Mouse (Mus musculus) forebrain, embryonic 10.5 days (tissue): ENCODE results near the gene Mcpt9. TPM values are rescaled to one million over a fixed set of nuclear protein-coding genes. Genes with fewer than 3 reads are reported as not detected.

Experiments used
- polyA plus RNA-seq: library from polyadenylated mRNA; unstranded; fragments of >200 nt; fragmentation: Nextera tagmentation; extraction: Ambion mirVana; gene quantifications from 2 replicates; pipeline ENCODE4 v1.2.1, GENCODE M21; 2016

The Mcpt9 gene
- polyA plus RNA-seq, 1 experiment from 2014 or later, result not detected

Other genes with a start within 250 kb of the Mcpt9 start
- 4.6 and 5.4 TPM in 2 replicates for gene Adcy4, start 246.4 kb downstream of the Mcpt9 start, polyA plus RNA-seq
- 8.0 and 10.2 TPM in 2 replicates for gene Ripk3, start 241.6 kb downstream of the Mcpt9 start, polyA plus RNA-seq
- gene Nfatc4, start 207.4 kb downstream of the Mcpt9 start, polyA plus RNA-seq, result 37.9 and 39.1 TPM in 2 replicates
- gene Nynrin, start 176.5 kb downstream of the Mcpt9 start, polyA plus RNA-seq, result 24.5 and 25.8 TPM in 2 replicates
- 0.10 and 0.12 TPM in 2 replicates for gene Cbln3, start 146.1 kb downstream of the Mcpt9 start, polyA plus RNA-seq
- gene Khnyn, start 145.5 kb downstream of the Mcpt9 start, polyA plus RNA-seq, result 22.7 and 25.3 TPM in 2 replicates
- 41.9 and 48.9 TPM in 2 replicates for gene Sdr39u1, start 130.2 kb downstream of the Mcpt9 start, polyA plus RNA-seq
- not detected in 2 replicates for gene Cma1, start 85.8 kb downstream of the Mcpt9 start, polyA plus RNA-seq
- not detected in 2 replicates for gene Cma2, start 79.5 kb downstream of the Mcpt9 start, polyA plus RNA-seq
- gene Mcpt1, start 12.5 kb downstream of the Mcpt9 start, polyA plus RNA-seq, result not detected in 2 replicates
- gene Mcpt2, start 11.5 kb upstream of the Mcpt9 start, polyA plus RNA-seq, result not detected in 2 replicates
- not detected in 2 replicates for gene Mcpt4, start 31.8 kb upstream of the Mcpt9 start, polyA plus RNA-seq
- not detected in 2 replicates for gene Mcpt8, start 54.8 kb upstream of the Mcpt9 start, polyA plus RNA-seq
- 0.29 TPM in 1 of 2 replicates, not detected in the other for gene Ctsg, start 72.1 kb upstream of the Mcpt9 start, polyA plus RNA-seq
- gene Gzme, start 90.1 kb upstream of the Mcpt9 start, polyA plus RNA-seq, result not detected in 2 replicates
- not detected in 2 replicates for gene Gzmd, start 102.1 kb upstream of the Mcpt9 start, polyA plus RNA-seq
- gene Gzmg, start 129.1 kb upstream of the Mcpt9 start, polyA plus RNA-seq, result not detected in 2 replicates
- not detected in 2 replicates for gene Gzmn, start 144.1 kb upstream of the Mcpt9 start, polyA plus RNA-seq
- gene Gzmf, start 180.9 kb upstream of the Mcpt9 start, polyA plus RNA-seq, result not detected in 2 replicates
- 0.36 TPM in 1 of 2 replicates, not detected in the other for gene Gzmc, start 204.2 kb upstream of the Mcpt9 start, polyA plus RNA-seq
- not detected in 2 replicates for gene Gzmb, start 231.8 kb upstream of the Mcpt9 start, polyA plus RNA-seq